Mouse (Mus musculus): ENCODE data around the gene Myrfl. TPM values are rescaled to one million over a fixed set of nuclear protein-coding genes. Genes with fewer than 3 reads are reported as not detected.

Gene Myrfl
- polyA plus RNA-seq, 1 experiment from 2014 or later = 9.4 TPM

DNA sequence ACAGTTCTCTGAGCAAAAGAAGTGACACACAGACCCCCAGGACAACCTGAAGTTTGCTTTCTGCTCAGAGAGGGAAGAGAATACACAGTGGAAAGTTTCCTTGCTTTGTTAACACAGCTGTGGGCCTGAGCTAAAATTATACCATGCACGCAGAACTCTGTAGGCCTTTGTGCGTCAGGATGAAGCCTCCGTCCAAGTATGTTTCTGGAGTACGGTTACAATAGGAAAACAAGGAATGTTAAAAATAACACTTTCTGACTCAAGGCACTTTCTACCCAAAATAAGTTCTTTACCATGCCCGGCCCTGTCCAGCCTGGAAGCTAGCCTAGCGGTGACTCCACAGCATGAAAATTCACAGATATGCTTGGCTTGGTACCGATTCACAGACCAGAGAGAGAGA is 156.6 kb downstream of the Myrfl start:
- H3K36me3 ChIP-seq (ENCODE audit: control insufficient read depth, insufficient read depth, low read length) = no peaks in the 10 kb centered on the region
- no peak overlapping the region for H3K4me3 ChIP-seq (ENCODE audit: low read length)
- no peaks in the 10 kb centered on the region for H3K27me3 ChIP-seq (replicated peaks; ENCODE audit: control insufficient read depth, insufficient read depth, low read length)
- H3K27ac ChIP-seq (ENCODE audit: low read length) = no peak overlapping the region; the same call in 1 of the 2 replicates
- H3K9ac ChIP-seq (ENCODE audit: low read depth, low read length) = no peak overlapping the region
- no peak for ATAC-seq
- no peaks in the 10 kb centered on the region for H3K9me3 ChIP-seq (ENCODE audit: control insufficient read depth, low read length)
- WGBS = 65% methylated on average over 7 of the region's 7 CpGs
- H3K4me2 ChIP-seq (ENCODE audit: low read depth, low read length) = no peak overlapping the region
- H3K4me1 ChIP-seq (ENCODE audit: control insufficient read depth, insufficient read depth, low read length) = no peaks in the 10 kb centered on the region

DNA sequence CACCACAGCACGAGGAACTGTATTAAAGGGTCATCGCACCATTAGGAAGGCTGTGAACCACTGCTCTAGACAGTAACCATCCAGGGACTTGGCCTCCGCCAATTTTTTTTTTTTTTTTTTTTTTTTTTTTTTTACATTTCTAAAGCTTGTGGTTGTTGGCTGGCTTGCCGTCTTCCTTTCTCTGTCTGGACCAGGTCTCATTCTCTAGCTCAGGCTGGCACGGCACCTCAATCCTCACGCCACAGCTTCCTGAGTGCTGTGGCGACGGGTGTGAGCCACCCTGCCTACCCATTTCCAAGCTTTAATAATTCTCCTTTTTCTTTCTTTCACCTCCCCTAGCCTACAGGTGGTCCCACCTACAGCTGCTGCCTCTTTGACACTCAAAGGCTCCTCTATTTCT is 158.2 kb downstream of the Myrfl start:
- WGBS = 85% methylated on average over 8 of the region's 8 CpGs
- Histone ChIP-seq H3K36me3 (ENCODE audit: control insufficient read depth, insufficient read depth, low read length) (no peaks in the 10 kb centered on the region), H3K9ac (ENCODE audit: low read depth, low read length) (no peak overlapping the region), H3K4me2 (ENCODE audit: low read depth, low read length) (no peak overlapping the region), H3K27me3 (replicated peaks; ENCODE audit: control insufficient read depth, insufficient read depth, low read length) (no peaks in the 10 kb centered on the region), H3K9me3 (ENCODE audit: control insufficient read depth, low read length) (no peaks in the 10 kb centered on the region), H3K27ac (ENCODE audit: low read length) (no peak overlapping the region), H3K4me3 (ENCODE audit: low read length) (no peak overlapping the region), H3K4me1 (ENCODE audit: control insufficient read depth, insufficient read depth, low read length) (no peaks in the 10 kb centered on the region)
- ATAC-seq = no peak

DNA sequence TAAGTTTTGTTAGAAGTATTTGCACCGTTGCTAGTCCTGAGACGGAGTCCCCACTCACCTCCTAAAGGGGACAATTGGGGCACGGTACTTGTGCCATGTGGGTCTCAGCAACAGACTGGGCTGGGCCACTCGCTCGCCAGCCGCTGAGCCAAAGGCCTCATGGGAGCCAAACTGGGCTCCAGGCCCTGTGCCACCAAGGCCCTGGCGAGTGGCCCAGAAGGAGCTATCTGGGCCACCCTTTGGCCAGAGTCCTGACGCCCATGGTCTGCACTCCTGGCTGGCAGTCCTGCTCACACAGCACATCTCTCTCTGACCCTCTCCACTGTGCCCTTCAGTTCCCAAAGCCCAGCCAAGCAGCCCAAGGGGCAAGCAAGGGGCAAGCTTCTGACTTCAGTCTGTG is 161.1 kb downstream of the Myrfl start:
- H3K9me3 ChIP-seq (ENCODE audit: control insufficient read depth, low read length) = no peaks in the 10 kb centered on the region
- H3K36me3 ChIP-seq (ENCODE audit: control insufficient read depth, insufficient read depth, low read length) = no peaks in the 10 kb centered on the region
- H3K27ac ChIP-seq (ENCODE audit: low read length) = no peak overlapping the region
- no peak overlapping the region for H3K4me3 ChIP-seq (ENCODE audit: low read length)
- H3K4me2 ChIP-seq (ENCODE audit: low read depth, low read length) = no peak overlapping the region
- ATAC-seq = no peak
- no peaks in the 10 kb centered on the region for H3K27me3 ChIP-seq (replicated peaks; ENCODE audit: control insufficient read depth, insufficient read depth, low read length)
- no peaks in the 10 kb centered on the region for H3K4me1 ChIP-seq (ENCODE audit: control insufficient read depth, insufficient read depth, low read length)
- 86% methylated on average over 8 of the region's 8 CpGs for WGBS
- no peak overlapping the region for H3K9ac ChIP-seq (ENCODE audit: low read depth, low read length)

DNA sequence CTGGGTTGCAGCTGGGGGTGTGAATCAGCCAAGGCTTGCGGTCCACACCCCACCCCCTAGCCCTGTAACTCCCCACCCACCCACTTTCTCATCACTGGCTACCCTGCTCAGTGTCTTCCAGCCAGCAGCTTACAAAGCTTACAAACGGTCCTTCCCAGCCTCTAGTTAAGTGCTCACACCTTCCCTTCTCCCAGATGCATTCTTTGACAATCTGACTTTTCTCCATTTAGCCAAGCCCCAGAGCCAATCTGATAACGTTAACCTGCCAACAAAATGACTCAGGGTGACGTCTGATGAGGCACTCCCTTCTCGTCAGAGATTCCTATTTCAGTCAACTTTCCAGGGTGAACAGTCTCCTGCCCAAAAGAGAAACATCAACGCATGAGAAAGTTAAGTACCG is 163.1 kb downstream of the Myrfl start:
- H3K9ac ChIP-seq (ENCODE audit: low read depth, low read length) = no peak overlapping the region
- no peak for ATAC-seq
- no peaks in the 10 kb centered on the region for H3K36me3 ChIP-seq (ENCODE audit: control insufficient read depth, insufficient read depth, low read length)
- H3K4me1 ChIP-seq (ENCODE audit: control insufficient read depth, insufficient read depth, low read length) = no peaks in the 10 kb centered on the region
- no peaks in the 10 kb centered on the region for H3K27me3 ChIP-seq (replicated peaks; ENCODE audit: control insufficient read depth, insufficient read depth, low read length)
- no peaks in the 10 kb centered on the region for H3K9me3 ChIP-seq (ENCODE audit: control insufficient read depth, low read length)
- H3K27ac ChIP-seq (ENCODE audit: low read length) = no peak overlapping the region
- H3K4me3 ChIP-seq (ENCODE audit: low read length) = no peak overlapping the region
- no peak overlapping the region for H3K4me2 ChIP-seq (ENCODE audit: low read depth, low read length)
- 66% methylated on average over 7 of the region's 7 CpGs for WGBS

DNA sequence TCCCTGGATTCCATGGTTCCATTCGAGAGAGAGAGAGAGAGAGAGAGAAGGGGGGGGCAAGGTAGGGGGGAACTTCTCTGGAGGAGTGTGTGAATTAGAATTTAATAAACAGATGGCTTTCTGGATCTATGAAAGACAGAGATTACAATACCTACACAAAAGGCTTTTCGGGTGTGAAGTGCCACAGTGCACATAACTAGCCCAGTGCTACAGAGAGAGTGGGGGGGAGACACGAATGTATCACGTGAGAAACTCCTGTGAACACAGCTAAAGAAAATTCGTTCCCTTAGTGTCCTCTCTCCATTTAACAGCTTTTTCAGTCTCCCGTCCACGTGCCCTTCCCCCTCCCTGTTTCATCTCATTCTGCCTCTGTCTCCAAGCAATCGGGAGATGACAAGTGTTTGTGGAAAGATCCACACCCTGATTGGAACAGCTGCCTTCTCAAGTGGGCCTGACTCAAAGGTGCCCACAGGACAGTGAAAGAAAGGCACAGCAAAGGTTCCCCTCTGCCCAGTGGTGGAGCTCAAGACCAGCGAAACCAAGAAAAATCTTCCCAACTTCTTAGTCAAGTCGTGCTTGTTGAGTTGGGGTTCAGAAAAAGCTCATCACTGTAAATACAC is 166.6 kb downstream of the Myrfl start:
- Histone ChIP-seq H3K4me3 (ENCODE audit: low read length) (no peak overlapping the region), H3K36me3 (ENCODE audit: control insufficient read depth, insufficient read depth, low read length) (no peaks in the 10 kb centered on the region), H3K9me3 (ENCODE audit: control insufficient read depth, low read length) (no peaks in the 10 kb centered on the region), H3K4me2 (ENCODE audit: low read depth, low read length) (no peak overlapping the region), H3K27me3 (replicated peaks; ENCODE audit: control insufficient read depth, insufficient read depth, low read length) (no peaks in the 10 kb centered on the region), H3K27ac (ENCODE audit: low read length) (no peak overlapping the region), H3K9ac (ENCODE audit: low read depth, low read length) (no peak overlapping the region), H3K4me1 (ENCODE audit: control insufficient read depth, insufficient read depth, low read length) (no peaks in the 10 kb centered on the region)
- ATAC-seq = no peak
- WGBS = 60% methylated on average over 10 of the region's 10 CpGs

DNA sequence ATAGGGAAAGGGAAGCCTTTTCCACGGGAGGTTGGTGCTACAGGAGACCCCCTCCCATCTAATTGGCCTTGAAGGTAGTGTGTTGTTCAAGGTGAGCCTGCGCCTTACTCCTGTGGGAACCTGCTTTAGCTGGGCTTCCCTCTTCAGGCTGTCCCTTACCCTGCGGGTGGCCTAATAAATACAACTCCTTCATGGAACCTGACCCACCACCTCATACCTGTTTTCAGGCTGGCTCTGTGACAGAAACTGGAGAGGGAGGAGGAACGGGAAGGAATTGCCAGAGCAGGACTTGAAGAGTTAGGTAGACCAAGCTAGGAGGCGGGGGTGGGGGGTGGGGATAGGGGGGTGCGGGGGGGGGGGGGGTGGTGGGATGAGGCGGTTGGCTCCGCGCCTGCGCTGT is 167.9 kb downstream of the Myrfl start:
- Histone ChIP-seq H3K27ac (ENCODE audit: low read length) (no peak overlapping the region), H3K27me3 (replicated peaks; ENCODE audit: control insufficient read depth, insufficient read depth, low read length) (no peaks in the 10 kb centered on the region), H3K4me1 (ENCODE audit: control insufficient read depth, insufficient read depth, low read length) (no peaks in the 10 kb centered on the region), H3K9me3 (ENCODE audit: control insufficient read depth, low read length) (no peaks in the 10 kb centered on the region), H3K4me2 (ENCODE audit: low read depth, low read length) (no peak overlapping the region), H3K9ac (ENCODE audit: low read depth, low read length) (no peak overlapping the region), H3K36me3 (ENCODE audit: control insufficient read depth, insufficient read depth, low read length) (no peaks in the 10 kb centered on the region), H3K4me3 (ENCODE audit: low read length) (no peak overlapping the region)
- ATAC-seq = no peak
- WGBS = 75% methylated on average over 7 of the region's 10 CpGs

DNA sequence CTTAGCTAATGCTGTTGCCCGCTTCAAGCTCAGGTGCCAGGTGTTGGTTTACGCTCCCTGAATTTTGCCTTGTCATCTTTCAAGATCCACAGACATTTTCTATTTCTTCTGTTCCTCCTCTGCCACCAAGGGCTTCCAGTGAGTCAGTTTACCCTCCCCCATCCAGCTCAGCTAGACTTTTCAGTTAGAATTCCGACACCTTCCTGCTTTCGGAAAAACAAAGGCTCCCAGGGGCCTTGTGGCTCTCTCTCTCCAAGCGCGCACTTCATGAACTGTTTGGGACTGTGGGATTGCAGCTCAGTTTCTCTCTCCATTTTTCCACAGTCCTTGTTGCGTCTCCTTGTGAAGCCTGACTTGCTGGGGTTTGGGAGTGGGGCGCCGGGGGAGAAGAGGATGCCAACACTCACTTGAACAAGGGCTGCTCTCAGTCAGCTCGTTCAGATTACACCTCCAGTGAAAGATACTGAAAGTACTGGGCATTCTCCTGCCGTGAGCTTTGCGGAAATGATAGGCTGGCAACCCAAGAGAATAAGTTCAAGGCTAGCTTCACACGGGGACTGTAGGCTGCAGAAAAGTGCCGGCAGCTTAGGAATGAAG is 168.9 kb downstream of the Myrfl start:
- Histone ChIP-seq H3K9ac (ENCODE audit: low read depth, low read length) (no peak overlapping the region), H3K4me1 (ENCODE audit: control insufficient read depth, insufficient read depth, low read length) (no peaks in the 10 kb centered on the region), H3K4me2 (ENCODE audit: low read depth, low read length) (no peak overlapping the region), H3K4me3 (ENCODE audit: low read length) (no peak overlapping the region), H3K36me3 (ENCODE audit: control insufficient read depth, insufficient read depth, low read length) (no peaks in the 10 kb centered on the region), H3K9me3 (ENCODE audit: control insufficient read depth, low read length) (no peaks in the 10 kb centered on the region), H3K27me3 (replicated peaks; ENCODE audit: control insufficient read depth, insufficient read depth, low read length) (no peaks in the 10 kb centered on the region), H3K27ac (ENCODE audit: low read length) (no peak overlapping the region)
- WGBS = 35% methylated on average over 14 of the region's 14 CpGs
- no peak for ATAC-seq

Other genes with a start within 250 kb of the Myrfl start
- gene Rab3ip, start 53.9 kb upstream of the Myrfl start, polyA plus RNA-seq (2015; fragmentation: Nextera tagmentation; extraction: Ambion mirVana) = 32.8 and 34.4 TPM in 2 replicates
- gene Gm10271, start 75.7 kb upstream of the Myrfl start, polyA plus RNA-seq (2015; fragmentation: Nextera tagmentation; extraction: Ambion mirVana) = not detected in 2 replicates
- not detected in 2 replicates for gene Best3, start 89.4 kb upstream of the Myrfl start, polyA plus RNA-seq (2015; fragmentation: Nextera tagmentation; extraction: Ambion mirVana)
- not detected in 2 replicates for gene Lrrc10, start 148.4 kb upstream of the Myrfl start, polyA plus RNA-seq (2015; fragmentation: Nextera tagmentation; extraction: Ambion mirVana)
- gene Cct2, start 166.9 kb upstream of the Myrfl start, polyA plus RNA-seq (2015; fragmentation: Nextera tagmentation; extraction: Ambion mirVana) = 216 and 238 TPM in 2 replicates

All from intestine, embryonic 16.5 days (tissue).